Mouse (Mus musculus) embryonic facial prominence, embryonic 12.5 days (tissue): Measurements from ENCODE around the gene Whrn. TPM values are rescaled to one million over a fixed set of nuclear protein-coding genes. Genes with fewer than 3 reads are reported as not detected.

ENCODE experiments used
- ATAC-seq: fragments of 200-750 bp; cut with Nextera tagmentation; 2 replicates; pipeline ENCODE4 v1.8.0; 2017; ENCODE audit not compliant: insufficient number of reproducible peaks, insufficient read depth, low FRiP score, low TSS enrichment
- H3K27ac ChIP-seq: fragments of 300-500 bp; sonication (generic); 2 replicates; pipeline ENCODE4 v1.5.1; 2016; ENCODE audit warnings: mild to moderate bottlenecking
- H3K27me3 ChIP-seq: fragments of 300-500 bp; sonication (generic); 2 replicates; pipeline ENCODE4 v1.6.1; 2016; ENCODE audit warnings: mild to moderate bottlenecking, moderate library complexity
- H3K36me3 ChIP-seq: fragments of 300-500 bp; sonication (generic); 2 replicates; pipeline ENCODE4 v1.6.1; 2016; ENCODE audit warnings: mild to moderate bottlenecking
- H3K4me1 ChIP-seq: fragments of 300-500 bp; sonication (generic); 2 replicates; pipeline ENCODE4 v1.6.1; 2016
- H3K4me2 ChIP-seq: fragments of 300-500 bp; sonication (generic); replicated peaks from 2 replicates; pipeline ENCODE4 v1.6.1; 2016; ENCODE audit warnings: mild to moderate bottlenecking, moderate library complexity
- H3K4me3 ChIP-seq: fragments of 300-500 bp; sonication (generic); 2 replicates; pipeline ENCODE4 v1.5.1; 2016; ENCODE audit warnings: mild to moderate bottlenecking
- H3K9ac ChIP-seq: fragments of 300-500 bp; sonication (generic); 2 replicates; pipeline ENCODE4 v1.6.1; 2016; ENCODE audit warnings: mild to moderate bottlenecking, moderate library complexity
- H3K9me3 ChIP-seq: fragments of 300-500 bp; sonication (generic); 2 replicates; pipeline ENCODE4 v1.6.1; 2016; ENCODE audit warnings: mild to moderate bottlenecking, moderate library complexity
- WGBS: fragments of 180-500 bp; shearing (Covaris S2); methylation state at CpG from one replicate; pipeline ENCODE4 v1.1.7; 2016; 5-methylcytosine and 5-hydroxymethylcytosine counted together
- polyA plus RNA-seq: library from polyadenylated mRNA; unstranded; fragments of >200 nt; fragmentation: Nextera tagmentation; extraction: Ambion mirVana; gene quantifications from 2 replicates; pipeline ENCODE4 v1.2.1, GENCODE M21; 2016

Gene Whrn
- polyA plus RNA-seq, 1 experiment from 2014 or later, result 8.6 TPM

GRCm38 (mm10) chr4:63370897-63371296, 124.9 kb downstream of the Whrn start:
- Histone ChIP-seq H3K9me3 (no peaks in the 10 kb centered on the region), H3K9ac (no peak overlapping the region), H3K4me2 (no peak overlapping the region), H3K27me3 (no peaks in the 10 kb centered on the region), H3K27ac (no peak overlapping the region), H3K4me1 (no peaks in the 10 kb centered on the region), H3K36me3 (peaks cover 77% of the 10 kb centered on the region), H3K4me3 (no peak overlapping the region)
- no peak for ATAC-seq
- WGBS, result 50% methylated on average over 7 of the region's 7 CpGs

- no peak overlapping the region for H3K4me2 ChIP-seq
- H3K9me3 ChIP-seq, result no peaks in the 10 kb centered on the region
- ATAC-seq, result no peak
- peaks cover 54% of the 10 kb centered on the region for H3K36me3 ChIP-seq
- H3K9ac ChIP-seq, result no peak overlapping the region
- no peak overlapping the region for H3K27ac ChIP-seq
- no peak overlapping the region for H3K4me3 ChIP-seq
- H3K27me3 ChIP-seq, result no peaks in the 10 kb centered on the region
- 14% methylated on average over 4 of the region's 4 CpGs for WGBS
- H3K4me1 ChIP-seq, result no peaks in the 10 kb centered on the region
These were observed 127.2 kb downstream of the Whrn start for GRCm38 (mm10) chr4:63368577-63368976.

Other genes starting within 250 kb of the Whrn start
- not detected in 2 replicates for gene Orm1, start 151.4 kb downstream of the Whrn start, polyA plus RNA-seq
- gene Orm3, start 139.8 kb downstream of the Whrn start, polyA plus RNA-seq, result not detected in 2 replicates
- gene Orm2, start 133.5 kb downstream of the Whrn start, polyA plus RNA-seq, result not detected in 2 replicates
- 11.6 and 12.4 TPM in 2 replicates for gene Akna, start 92.6 kb downstream of the Whrn start, polyA plus RNA-seq
- gene Atp6v1g1, start 48.8 kb upstream of the Whrn start, polyA plus RNA-seq, result 302 TPM in 2 replicates
- 9.8 and 11.6 TPM in 2 replicates for gene Tmem268, start 62.8 kb upstream of the Whrn start, polyA plus RNA-seq
- not detected in 2 replicates for gene Gm11213, start 109.3 kb upstream of the Whrn start, polyA plus RNA-seq
- gene Tex48, start 126.4 kb upstream of the Whrn start, polyA plus RNA-seq, result not detected in 2 replicates
- gene Gm11214, start 167.4 kb upstream of the Whrn start, polyA plus RNA-seq, result not detected in 2 replicates
- gene Tnfsf15, start 249.1 kb upstream of the Whrn start, polyA plus RNA-seq, result not detected in 2 replicates